Mouse (Mus musculus) C3H10T1/2 (cell line): Measurements from ENCODE around the gene Ccdc153. TPM values are rescaled to one million over a fixed set of nuclear protein-coding genes. Genes with fewer than 3 reads are reported as not detected.

Experiments used
- polyA plus RNA-seq, 2 experiments: library from polyadenylated mRNA; unstranded; fragments of >200 nt; fragmentation: generic; extraction: Trizol; gene quantifications; one replicate each; pipeline ENCODE4 v1.2.1; 2012; ENCODE audit warnings: missing spikeins in 2 of 2

Gene Ccdc153
- polyA plus RNA-seq, result not detected

DNA sequence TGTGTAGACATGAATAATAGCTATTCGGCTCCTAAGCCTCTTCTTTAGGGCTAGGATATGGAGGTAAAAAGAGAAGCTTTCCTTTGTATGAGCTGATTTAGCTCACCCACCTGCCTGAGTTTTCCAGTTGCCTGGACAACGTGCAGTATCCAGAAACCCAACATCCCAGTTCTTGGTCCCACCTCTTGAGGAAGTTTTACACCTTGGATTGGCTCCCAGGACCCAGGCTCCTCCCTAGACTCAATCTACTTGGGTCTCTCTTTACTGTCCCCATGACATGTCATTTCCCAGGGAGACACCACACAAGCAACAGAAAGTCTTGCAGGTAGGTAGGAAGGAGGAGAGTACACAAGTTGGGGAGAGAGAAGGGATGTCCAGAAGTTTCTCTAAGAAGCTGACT is at the start of gene Ccdc153:
Gene Ccdc153 (plus strand): TSS at position 278 of the 400 bp plus-strand sequence.

GRCm38 (mm10) chr9:44233802-44234478 is 6.5 kb upstream of the Ccdc153 start, which contains the start of gene Cbl:
Gene Cbl (minus strand): TSS chr9:44234049.

GRCm38 (mm10) chr9:44251314-44251713 is 10.8 kb downstream of the Ccdc153 start, which contains the start of gene Pdzd3:
Gene Pdzd3 (minus strand): TSS chr9:44251471.

GRCm38 (mm10) chr9:44268432-44268831 is 28.0 kb downstream of the Ccdc153 start, which contains the start of gene Nlrx1:
Gene Nlrx1 (minus strand): TSS chr9:44268599.

DNA sequence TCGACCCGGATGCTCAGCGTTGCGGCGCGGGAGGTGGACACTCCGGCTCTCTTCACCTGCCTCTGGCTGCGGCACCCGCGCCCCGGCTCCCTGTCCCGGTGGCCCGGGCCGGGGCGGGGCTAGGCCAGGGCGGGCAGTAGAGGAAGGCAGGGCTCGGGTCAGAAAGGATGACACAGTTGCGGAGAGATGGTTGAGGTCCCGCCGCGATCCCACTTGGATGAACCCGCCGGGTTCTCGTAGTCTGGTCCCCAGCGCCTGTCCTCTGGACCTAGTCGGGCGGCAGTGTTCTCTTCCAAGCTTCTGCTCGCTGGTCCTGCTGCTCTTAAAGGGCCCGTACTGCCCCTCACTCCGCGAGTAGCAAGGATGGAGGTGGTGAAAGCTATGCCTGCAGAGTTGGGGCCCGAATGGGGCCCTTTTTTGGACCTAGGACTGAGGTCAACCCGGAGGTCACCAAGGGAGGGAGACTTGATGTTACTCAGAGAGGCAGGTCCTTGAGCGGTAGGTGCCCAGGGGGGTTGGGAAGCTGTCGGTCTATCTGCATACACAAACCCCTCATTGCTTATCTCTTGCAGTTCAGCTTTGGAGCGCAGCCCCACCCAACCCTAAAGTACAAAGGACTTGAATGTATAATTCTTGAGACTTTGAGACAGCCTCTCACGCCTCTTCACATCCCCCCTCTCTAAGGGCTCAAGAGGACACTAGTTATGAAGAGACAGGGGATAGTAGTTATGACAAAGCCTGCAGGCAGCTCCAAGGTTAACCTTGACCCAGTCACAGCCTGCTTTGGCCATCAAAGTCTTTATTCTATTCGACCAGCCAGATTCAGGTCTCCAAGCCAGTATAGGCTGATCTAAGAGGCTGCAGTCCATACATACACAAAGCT is 47.8 kb downstream of the Ccdc153 start, which contains the start of gene Abcg4:
Gene Abcg4 (minus strand): TSS at position 540 of the 883 bp plus-strand sequence.

Other genes with a start within 250 kb of the Ccdc153 start
- under 1 TPM; 0.16 to 0.78 TPM for gene Thy1, start 197.3 kb upstream of the Ccdc153 start, polyA plus RNA-seq
- 1 to 10 TPM in 1 of 2 experiments, under 1 TPM in 1; 0.51 to 3.4 TPM for gene Usp2, start 173.7 kb upstream of the Ccdc153 start, polyA plus RNA-seq
- gene Mfrp, start 138.9 kb upstream of the Ccdc153 start, polyA plus RNA-seq, result under 1 TPM in 1 of 2 experiments, not detected in 1; 0.06 TPM
- 1 to 10 TPM in 1 of 2 experiments, under 1 TPM in 1; 0.16 to 1.5 TPM for gene C1qtnf5, start 133.4 kb upstream of the Ccdc153 start, polyA plus RNA-seq
- under 1 TPM in 1 of 2 experiments, not detected in 1; 0.27 TPM for gene Gm49380, start 127.2 kb upstream of the Ccdc153 start, polyA plus RNA-seq
- 10 to 100 TPM; 43.1 to 68.6 TPM for gene Rnf26, start 127.2 kb upstream of the Ccdc153 start, polyA plus RNA-seq
- gene Mcam, start 106.2 kb upstream of the Ccdc153 start, polyA plus RNA-seq, result under 1 TPM; 0.19 to 0.68 TPM
- gene Cbl, start 6.6 kb upstream of the Ccdc153 start, polyA plus RNA-seq, result 1 to 10 TPM in 1 of 2 experiments, under 1 TPM in 1; 0.90 to 3.3 TPM
- gene Pdzd3, start 10.8 kb downstream of the Ccdc153 start, polyA plus RNA-seq, result under 1 TPM in 1 of 2 experiments, not detected in 1; 0.04 TPM
- gene Nlrx1, start 27.9 kb downstream of the Ccdc153 start, polyA plus RNA-seq, result 1 to 10 TPM in 1 of 2 experiments, under 1 TPM in 1; 0.41 to 2.5 TPM
- gene Abcg4, start 47.9 kb downstream of the Ccdc153 start, polyA plus RNA-seq, result under 1 TPM; 0.09 to 0.91 TPM
- gene Hinfp, start 65.0 kb downstream of the Ccdc153 start, polyA plus RNA-seq, result 1 to 10 TPM; 2.5 to 5.2 TPM
- 1 to 10 TPM; 3.7 to 4.6 TPM for gene C2cd2l, start 79.6 kb downstream of the Ccdc153 start, polyA plus RNA-seq
- gene Dpagt1, start 85.3 kb downstream of the Ccdc153 start, polyA plus RNA-seq, result 10 to 100 TPM; 24.6 to 26.4 TPM
- gene H2afx, start 94.0 kb downstream of the Ccdc153 start, polyA plus RNA-seq, result 100 to 1,000 TPM; 334 to 376 TPM
- 10 to 100 TPM; 33.8 to 49.1 TPM for gene Hmbs, start 103.6 kb downstream of the Ccdc153 start, polyA plus RNA-seq
- 10 to 100 TPM; 13.5 to 31.9 TPM for gene Vps11, start 121.0 kb downstream of the Ccdc153 start, polyA plus RNA-seq
- 10 to 100 TPM; 12.8 to 29.3 TPM for gene Hyou1, start 138.8 kb downstream of the Ccdc153 start, polyA plus RNA-seq
- 10 to 100 TPM in 1 of 2 experiments, 1 to 10 TPM in 1; 5.7 to 11.4 TPM for gene Slc37a4, start 156.2 kb downstream of the Ccdc153 start, polyA plus RNA-seq
- gene Rps25, start 166.5 kb downstream of the Ccdc153 start, polyA plus RNA-seq, result 1,000 to 10,000 TPM; 2,064 to 3,081 TPM
- 10 to 100 TPM; 86.8 to 98.1 TPM for gene Trappc4, start 166.9 kb downstream of the Ccdc153 start, polyA plus RNA-seq
- gene Ccdc84, start 177.9 kb downstream of the Ccdc153 start, polyA plus RNA-seq, result 10 to 100 TPM in 1 of 2 experiments, 1 to 10 TPM in 1; 7.9 to 23.6 TPM
- gene Foxr1, start 200.5 kb downstream of the Ccdc153 start, polyA plus RNA-seq, result not detected
- under 1 TPM in 1 of 2 experiments, not detected in 1; 0.07 TPM for gene Upk2, start 214.3 kb downstream of the Ccdc153 start, polyA plus RNA-seq
- 10 to 100 TPM; 22.2 to 90.8 TPM for gene Bcl9l, start 242.1 kb downstream of the Ccdc153 start, polyA plus RNA-seq